ENCODE assay signal across 8 mouse cellular contexts in the genomic region with DNA sequence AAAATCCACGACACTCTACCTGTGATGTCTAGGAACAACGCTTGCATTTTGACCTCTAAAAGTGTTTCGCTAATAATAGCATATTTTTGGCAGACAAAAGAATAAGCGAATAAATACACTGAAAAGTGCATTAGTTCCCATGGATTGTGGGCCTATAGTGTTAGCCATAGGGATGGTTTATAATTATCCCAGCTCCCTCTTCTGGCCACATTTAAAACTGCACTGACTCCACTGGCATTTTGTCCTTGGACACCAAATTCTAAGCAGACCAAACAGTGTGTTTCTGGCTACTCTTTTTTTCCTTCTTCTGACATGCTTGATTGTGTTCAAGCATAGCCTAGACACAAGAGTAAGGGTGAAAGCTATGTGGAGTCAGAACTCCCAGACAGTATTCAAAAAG.
DNase-seq lines count a peak whose midpoint lies in the region; ATAC-seq lines count a peak whose summit lies in the region.

No protein-coding gene starts in this region.

- DNase-seq in heart, adult 11 months: peak; percentile 88
- DNase-seq in heart, postnatal 25 days (ENCODE audit: low spot score): no peak
- DNase-seq in adrenal gland, adult (ENCODE audit: inconsistent age in 2 of 2, low spot score in 1 of 2): peak; percentile 40 to 84
- peak; percentile 59 for DNase-seq in embryo, embryonic 10 days (ENCODE audit: low spot score)
- peak; percentile 48 to 65 for DNase-seq in heart, postnatal 36 days
- DNase-seq in layer of hippocampus, postnatal 10 days (ENCODE audit: low spot score in 2 of 2): peak; percentile 55 to 69

- no peaks in the 10 kb centered on the region for H3K4me1 ChIP-seq in midbrain, embryonic 13.5 days (replicated peaks)

- no peak overlapping the region for H3K27ac ChIP-seq in midbrain, embryonic 13.5 days

- H3K4me3 ChIP-seq in midbrain, embryonic 13.5 days (replicated peaks): no peak overlapping the region

- no peak overlapping the region for H3K4me2 ChIP-seq in midbrain, embryonic 13.5 days (replicated peaks)

- peak; percentile 70 for ATAC-seq in midbrain, embryonic 13.5 days
- no peak for ATAC-seq in megakaryocyte, adult 5-6 weeks (ENCODE audit: poor library complexity, severe bottlenecking)

- H3K9ac ChIP-seq in midbrain, embryonic 13.5 days (replicated peaks): no peak overlapping the region

- no peaks in the 10 kb centered on the region for H3K27me3 ChIP-seq in midbrain, embryonic 13.5 days

- H3K9me3 ChIP-seq in midbrain, embryonic 13.5 days: no peaks in the 10 kb centered on the region

- H3K36me3 ChIP-seq in midbrain, embryonic 13.5 days: no peaks in the 10 kb centered on the region

- 53% methylated on average over 4 of the region's 4 CpGs for WGBS in midbrain, embryonic 13.5 days

- intact Hi-C loops in heart, postnatal 25 days (cut with DNase I): loop anchor here (1.0 to 5.0 kb wide), 3 partner anchors 569 to 1192 kb away; no protein-coding TSS in a partner anchor
- intact Hi-C loops in heart, postnatal 36 days (cut with DNase I): loop anchor here (1.0 to 5.0 kb wide), 4 partner anchors 294 to 1197 kb away; a partner anchor contains a TSS
